Mouse (Mus musculus): ENCODE measurements around the gene Ccdc85c.
A peak's percentile ranks its signal among the peaks of the same experiment; 100 is the strongest.

Gene Ccdc85c

DNA sequence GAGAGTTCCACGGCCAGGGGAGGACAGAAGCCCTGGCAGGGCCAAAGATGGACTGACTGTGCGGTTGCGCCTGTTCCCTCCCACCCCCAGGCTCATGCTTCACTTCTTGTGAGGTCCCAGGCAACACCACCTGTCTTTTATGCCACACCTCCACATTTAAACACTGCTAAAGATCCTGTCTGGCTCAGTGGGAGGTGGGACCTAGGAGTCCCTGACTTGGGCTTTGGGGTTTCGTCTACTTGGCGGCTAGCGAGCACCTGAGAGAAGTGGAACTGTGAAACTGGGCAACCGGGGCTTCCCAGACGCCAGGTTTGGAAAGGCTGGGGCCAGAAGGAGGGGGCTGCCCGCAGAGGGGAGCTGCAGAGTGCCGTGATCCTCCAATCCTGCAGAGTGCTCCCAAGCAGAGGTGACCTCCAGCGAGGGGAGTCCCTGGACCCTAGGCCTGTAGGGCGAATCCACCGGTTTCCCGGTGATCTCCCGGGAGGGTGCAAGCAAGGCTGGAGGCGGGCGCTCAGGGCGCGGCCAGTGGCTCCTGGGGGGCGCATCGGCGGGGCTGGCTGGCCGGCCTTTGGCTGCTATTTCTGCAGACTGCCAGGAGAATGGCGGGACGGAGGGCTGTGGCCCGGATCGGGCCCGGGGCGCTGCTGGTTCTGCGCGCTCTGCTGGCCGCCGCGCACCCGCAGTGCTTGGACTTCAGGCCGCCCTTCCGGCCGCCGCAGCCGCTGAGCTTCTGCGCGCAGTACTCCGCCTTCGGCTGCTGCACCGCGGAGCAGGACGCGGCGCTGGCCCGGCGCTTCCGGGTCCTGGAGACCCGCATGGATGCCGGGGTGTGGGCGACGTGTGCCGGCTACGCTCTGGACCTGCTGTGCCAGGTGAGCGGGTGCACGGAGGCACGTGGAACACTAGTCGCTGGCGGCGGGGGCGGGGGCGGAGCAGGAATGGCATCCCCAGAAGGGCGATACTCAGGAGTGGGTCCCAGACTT is 30.9 kb upstream of the Ccdc85c start, which contains the start of gene Hhipl1:
Hhipl1 (plus strand) TSS at position 459 of the 983 bp plus-strand sequence.
- TF ChIP-seq GATA4 (IDR thresholded peaks at IDR 0.05; ENCODE audit: insufficient replicate concordance, low read length): no peak

DNA sequence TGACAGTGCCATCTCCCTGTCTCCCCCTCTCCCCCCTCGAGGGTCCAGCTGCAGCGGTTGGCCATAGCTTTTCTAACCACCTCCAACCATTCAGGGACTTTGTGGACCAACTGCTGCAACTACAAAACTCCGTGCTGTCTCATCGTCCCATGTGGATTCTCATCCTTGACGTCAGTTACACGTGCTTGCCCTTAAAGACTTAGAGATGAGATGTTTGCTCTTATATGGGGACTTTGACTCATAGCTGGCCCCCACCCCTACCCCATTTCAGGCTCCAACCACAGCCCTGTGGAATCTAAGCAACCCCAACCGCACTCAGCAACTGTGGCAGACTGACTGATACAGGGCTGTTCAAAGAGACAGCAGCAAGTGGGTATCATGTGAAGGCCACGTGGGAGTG is 29.9 kb upstream of the Ccdc85c start:
- TF ChIP-seq GATA4 (IDR thresholded peaks at IDR 0.05; ENCODE audit: insufficient replicate concordance, low read length): no peak

DNA sequence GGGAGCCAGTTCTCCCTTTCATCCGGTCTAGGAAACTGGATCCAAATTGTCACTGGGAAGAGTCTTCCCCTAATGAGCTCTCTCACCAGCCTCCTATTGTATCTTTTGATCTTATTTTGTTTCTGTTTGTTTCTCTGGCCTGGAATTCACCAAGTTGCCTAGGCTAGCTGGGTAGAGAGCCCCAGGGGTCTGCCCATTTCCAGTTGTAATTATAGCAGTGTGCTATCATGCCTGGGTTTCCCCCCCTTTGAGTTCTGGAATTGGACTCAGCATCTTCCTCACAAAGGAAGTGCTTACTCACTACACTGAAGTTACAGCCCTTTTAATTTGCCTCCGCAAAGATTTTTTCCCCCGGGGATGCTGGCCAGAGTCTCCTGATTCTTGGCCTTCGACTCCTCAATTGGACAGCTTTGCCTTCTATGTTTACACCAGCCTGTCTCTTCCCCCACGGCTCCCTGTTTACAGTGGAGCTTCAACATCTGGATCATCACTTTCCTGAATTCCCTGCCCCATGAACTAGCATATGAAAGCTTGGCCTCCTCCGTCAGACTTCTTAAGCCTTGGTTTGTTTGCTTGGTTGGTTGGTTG is 28.6 kb upstream of the Ccdc85c start:
- TF ChIP-seq GATA4 (IDR thresholded peaks at IDR 0.05; ENCODE audit: insufficient replicate concordance, low read length): no peak

DNA sequence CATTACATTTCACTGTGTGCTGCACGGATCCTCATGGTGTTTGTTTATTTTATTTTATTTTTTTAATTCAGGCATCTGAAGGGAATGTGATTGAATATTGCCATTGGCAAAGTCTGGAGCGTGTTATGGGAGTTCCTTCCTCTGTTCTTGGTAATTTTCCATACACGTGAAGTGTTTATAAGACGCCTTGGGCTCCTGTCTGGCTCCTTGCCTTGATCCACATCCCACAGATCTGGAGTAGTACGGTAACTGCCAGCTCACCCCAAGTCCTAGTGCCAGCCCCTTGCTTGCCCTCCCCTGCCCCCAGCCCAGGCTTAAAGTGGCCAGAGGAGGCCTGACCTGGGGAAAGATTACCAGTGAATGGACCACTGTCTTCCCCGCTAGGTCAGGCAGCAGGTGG is 25.8 kb upstream of the Ccdc85c start:
- TF ChIP-seq GATA4 (IDR thresholded peaks at IDR 0.05; ENCODE audit: insufficient replicate concordance, low read length): no peak

DNA sequence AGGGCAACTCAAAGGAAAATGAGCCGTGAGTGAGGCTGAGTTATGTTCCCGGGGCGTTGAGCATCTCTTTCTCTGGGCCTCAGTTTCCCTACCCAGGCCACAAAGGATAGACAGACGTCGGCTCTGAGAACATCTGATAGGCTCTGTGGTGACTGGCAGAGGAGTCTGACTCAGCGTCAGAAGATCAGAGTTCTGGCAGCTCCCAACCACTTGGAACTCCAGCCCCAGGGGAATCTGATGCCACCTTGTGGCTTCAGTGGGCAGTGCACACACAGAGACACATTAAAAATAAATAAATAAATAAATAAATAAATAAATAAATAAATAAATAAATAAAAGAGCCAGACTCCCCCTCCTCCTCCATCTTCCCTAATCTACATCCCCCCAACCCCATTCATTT is 21.8 kb upstream of the Ccdc85c start:
- no peak for TF ChIP-seq GATA4 (IDR thresholded peaks at IDR 0.05; ENCODE audit: insufficient replicate concordance, low read length)

DNA sequence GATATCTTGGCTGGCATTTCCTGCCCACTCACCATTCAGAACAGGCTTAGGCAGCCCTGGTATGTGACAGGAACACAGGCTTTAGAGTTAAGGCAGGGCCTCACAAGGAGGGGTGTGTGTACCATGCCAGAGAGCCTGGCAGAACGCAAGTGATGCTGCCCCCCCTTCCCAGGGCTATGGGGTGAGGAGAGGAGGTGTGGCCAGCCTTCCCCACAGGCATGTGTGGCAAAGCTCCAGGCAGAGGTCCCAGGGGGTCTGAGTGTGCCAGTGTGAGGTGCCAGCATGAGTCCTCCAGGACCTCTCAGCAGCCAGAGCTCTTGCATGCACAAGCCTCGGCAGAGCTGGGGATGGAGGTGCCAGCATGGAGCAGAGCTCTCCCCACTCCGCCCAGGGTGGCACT is 19.4 kb upstream of the Ccdc85c start:
- TF ChIP-seq GATA4 (IDR thresholded peaks at IDR 0.05; ENCODE audit: insufficient replicate concordance, low read length): no peak

DNA sequence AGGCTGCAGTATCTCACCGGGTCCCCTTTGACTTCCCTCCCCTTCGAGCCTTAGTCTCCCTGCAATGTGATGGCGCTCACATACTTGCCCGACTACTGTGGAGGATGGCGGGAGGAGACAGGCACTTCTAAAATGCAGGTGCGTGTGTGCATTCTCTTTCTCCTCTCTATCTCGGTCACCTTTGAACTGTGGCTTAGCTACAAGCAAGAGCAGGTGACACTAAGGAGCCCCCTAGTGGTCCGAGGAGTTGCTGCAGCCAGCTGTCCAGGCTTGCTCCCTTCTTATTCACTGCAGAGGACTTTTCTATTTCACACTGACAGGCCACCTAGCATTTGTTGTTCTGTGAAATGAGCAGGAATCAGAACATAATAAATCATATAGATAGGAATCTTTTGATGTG is 17.7 kb upstream of the Ccdc85c start:
- peak; percentile 84 for TF ChIP-seq GATA4 (IDR thresholded peaks at IDR 0.05; ENCODE audit: insufficient replicate concordance, low read length)

DNA sequence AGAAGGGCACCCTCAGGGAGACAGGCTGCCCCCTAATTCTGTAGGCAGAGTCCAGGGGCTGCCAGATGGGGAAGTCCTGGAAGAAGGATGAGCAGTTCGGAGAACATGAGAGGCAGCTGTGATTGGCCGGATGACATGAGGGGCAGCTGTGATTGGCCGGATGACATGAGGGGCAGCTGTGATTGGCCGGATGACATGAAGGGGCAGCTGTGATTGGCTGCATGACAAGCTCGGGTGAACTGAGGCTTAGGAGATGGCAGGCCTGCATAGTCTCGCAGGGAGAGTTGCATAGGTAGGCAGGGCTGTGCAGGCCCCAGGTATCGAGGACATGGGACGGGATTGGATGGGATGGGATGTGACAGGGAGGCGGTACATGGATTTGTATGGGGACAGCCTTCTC is 17.2 kb upstream of the Ccdc85c start:
- TF ChIP-seq GATA4 (IDR thresholded peaks at IDR 0.05; ENCODE audit: insufficient replicate concordance, low read length): no peak

DNA sequence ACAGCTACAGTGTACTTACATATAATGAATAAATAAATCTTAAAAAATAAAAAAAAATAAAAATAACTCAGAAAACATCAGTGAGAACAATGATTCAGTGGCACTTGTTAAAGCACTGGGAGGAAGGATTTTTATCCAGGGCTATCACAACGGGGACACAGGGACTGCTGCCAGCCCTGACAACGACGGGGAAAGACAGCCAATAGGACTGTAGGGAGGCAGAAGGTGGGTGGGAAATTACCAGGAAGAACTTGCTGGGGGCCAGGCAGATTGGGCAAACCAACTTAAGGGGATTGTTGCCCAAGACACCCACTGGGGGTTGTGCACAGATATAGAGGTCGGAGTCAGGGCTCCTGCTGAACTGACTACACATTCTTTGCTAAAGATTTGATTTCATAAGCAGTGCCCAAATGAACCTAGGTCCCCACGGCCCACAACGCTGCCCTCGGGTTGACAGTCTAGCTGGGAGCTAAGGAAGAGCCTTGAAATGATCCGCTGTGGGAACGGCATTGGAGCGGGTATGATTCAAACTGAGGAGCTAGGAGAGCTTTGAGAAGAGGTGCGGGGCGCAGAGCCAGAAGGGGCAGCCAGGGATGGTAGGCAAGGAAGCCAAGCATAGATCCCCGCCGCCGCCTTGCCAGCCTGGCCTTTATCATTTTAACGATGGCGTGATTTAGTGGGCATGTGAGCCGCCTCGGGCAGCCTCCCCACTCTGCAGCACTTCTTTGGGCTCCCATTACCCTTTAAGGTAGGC is 13.1 kb upstream of the Ccdc85c start:
- TF ChIP-seq GATA4 (IDR thresholded peaks at IDR 0.05; ENCODE audit: insufficient replicate concordance, low read length): no peak

DNA sequence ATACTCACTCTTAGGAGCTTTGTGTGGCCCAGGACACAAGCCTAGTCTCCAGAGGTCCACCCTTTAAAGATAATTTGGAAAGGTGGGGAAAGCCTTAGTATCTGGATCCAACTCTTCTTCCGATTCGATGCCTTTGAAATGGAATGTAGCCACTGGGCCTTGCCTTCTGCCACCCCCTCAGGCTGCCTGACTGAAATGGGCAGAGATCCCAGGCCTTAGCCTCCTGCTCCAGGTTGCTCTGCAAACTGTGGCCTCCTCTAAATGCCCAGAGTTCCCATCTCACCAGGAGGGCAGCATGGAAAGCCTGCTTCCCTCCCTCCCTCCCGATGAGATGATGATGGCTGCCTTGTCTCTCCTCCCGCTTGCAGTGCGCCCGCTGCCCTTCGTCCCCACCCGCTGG is 11.8 kb upstream of the Ccdc85c start:
- TF ChIP-seq GATA4 (IDR thresholded peaks at IDR 0.05; ENCODE audit: insufficient replicate concordance, low read length): no peak

DNA sequence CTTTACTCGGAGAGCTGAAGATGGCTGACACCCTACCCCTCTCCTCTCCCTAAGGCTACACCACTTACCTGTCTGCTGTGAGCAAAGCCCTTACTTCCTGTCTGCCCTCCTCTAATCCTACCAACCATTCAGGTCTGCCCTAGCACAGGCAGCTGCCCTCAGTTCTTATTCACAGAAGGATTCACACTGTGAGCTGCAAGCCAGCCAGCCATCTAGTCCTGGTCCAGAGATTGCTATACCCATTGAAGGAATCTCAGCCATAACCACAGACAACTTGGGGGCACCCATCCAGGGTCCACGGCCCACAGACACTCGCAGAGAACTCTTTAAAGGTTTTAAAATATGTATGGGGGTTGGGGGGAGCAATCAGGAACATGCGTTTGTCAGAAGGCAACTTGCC is 11.2 kb upstream of the Ccdc85c start:
- TF ChIP-seq GATA4 (IDR thresholded peaks at IDR 0.05; ENCODE audit: insufficient replicate concordance, low read length): no peak

DNA sequence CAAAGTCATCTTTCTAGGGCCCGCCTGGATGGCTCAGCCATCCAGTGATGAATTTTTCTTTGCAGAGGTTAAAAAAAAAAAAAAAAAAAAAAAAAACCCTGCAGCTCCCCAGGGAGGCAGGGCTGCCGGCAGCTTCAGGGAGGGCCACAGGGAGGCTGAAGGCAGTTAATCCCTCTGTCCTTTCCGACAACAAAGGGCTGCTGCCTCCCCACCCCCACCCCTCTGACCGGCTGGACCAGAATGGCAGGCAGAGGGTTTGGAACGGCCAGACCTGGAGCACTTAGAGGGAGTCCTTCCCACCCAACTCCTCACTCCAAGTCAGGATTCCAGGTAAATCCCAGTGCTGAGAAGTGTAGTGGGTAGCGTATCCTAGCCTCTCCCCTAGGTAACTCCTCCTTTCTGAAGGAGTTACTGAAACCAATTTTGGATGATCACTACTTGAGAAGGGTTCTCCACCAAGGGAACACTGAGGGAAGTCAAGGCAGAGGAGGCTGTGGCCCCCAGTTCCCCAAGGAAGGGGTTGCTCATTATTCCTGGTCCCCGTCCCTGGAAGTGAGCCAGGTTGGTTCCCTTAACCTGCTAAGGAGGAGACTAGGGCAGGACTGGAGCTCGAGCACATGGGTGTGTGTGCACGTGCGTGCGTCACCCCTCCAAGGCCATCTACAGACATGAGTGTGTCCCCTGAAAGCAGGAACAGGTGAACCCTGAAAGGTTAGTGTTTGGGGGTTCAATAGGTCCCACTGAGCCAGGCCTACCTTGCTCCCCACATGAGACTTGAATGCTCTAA is 10.2 kb upstream of the Ccdc85c start:
- no peak for TF ChIP-seq GATA4 (IDR thresholded peaks at IDR 0.05; ENCODE audit: insufficient replicate concordance, low read length)

DNA sequence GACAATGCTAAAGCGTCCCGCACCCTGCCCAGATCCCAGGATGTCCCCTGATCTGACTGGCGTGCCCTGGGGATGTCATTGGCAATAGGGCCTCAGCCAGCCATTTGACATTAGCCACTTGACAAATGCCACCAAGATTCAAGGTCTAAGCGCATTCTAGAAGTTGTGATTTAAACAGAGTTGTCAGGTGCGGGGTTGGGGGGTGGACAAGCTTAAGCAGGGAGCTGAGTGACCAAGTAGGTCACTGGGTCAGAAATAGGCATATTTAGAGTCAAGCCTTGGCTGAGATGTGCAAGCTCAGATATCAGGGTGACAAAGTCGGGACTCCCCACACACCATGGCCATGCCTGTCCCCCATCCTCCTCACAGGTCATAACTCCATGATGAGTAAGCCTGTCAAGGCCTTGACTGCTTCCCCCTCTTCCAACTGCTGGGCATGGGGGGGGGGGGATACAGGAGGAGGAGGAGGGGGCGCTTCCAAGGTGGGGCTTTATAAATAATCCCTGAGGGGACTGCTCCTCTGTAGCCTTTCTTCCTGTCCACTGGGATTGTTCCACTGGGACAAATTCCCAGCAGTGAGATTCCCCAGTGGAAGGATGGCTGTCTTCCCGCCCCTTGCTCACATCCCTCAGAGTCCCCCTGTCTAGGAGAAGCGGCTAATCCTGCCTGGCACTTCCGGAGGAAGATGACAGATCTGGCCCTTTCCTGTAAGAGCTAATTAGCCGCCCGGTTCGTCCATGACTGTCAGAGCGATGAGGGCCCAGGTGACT is 9.4 kb upstream of the Ccdc85c start:
- TF ChIP-seq GATA4 (IDR thresholded peaks at IDR 0.05; ENCODE audit: insufficient replicate concordance, low read length): no peak

DNA sequence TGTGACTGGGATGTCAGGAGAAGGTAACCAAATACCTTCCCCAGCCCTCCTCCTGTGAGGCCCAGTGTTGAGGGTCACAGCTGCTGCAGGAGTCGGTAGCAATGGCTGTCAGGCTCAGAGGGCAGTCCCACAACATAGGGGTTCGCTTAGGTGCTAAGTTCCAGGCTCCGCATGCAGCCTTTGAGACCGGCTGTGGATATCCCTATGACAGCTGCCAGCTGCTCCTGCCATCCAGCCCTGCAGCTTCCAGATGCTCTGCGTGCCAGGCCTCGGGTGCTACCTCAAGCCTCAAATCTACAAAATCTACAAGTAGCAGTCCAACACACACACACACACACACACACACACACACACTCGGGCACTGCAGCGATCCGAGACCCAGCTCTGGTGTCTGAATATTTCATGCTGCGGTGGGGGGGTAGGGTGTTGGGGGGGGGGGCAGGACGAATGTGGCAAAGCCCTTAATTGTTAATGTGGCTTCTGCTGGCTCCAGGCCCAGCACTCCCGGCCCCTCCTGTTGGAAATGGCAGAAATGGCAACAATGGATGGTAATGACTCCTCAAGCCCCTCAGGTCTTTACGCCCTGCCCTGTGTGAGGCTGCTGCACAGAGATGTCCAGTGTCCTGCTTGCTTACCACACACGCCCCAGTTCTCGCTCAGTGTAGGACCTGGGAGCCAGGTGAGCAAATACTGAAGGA is 3.1 kb upstream of the Ccdc85c start:
- TF ChIP-seq GATA4 (IDR thresholded peaks at IDR 0.05; ENCODE audit: insufficient replicate concordance, low read length): no peak

Measured in liver, adult (tissue).